Mouse (Mus musculus) lung, postnatal 14 days (tissue): ENCODE results near the gene Fam90a1b.
A peak's percentile ranks its signal among the peaks of the same experiment; 100 is the strongest.
"Not testable (repeated sequence)": the region's sequence is repeated elsewhere in the genome, so short reads cannot be mapped to it uniquely, and the experiment has no call there.

Source experiments
- DNase-seq: peaks from one replicate; pipeline ENCODE4 v3.0.0; 2021

Gene Fam90a1b

DNA sequence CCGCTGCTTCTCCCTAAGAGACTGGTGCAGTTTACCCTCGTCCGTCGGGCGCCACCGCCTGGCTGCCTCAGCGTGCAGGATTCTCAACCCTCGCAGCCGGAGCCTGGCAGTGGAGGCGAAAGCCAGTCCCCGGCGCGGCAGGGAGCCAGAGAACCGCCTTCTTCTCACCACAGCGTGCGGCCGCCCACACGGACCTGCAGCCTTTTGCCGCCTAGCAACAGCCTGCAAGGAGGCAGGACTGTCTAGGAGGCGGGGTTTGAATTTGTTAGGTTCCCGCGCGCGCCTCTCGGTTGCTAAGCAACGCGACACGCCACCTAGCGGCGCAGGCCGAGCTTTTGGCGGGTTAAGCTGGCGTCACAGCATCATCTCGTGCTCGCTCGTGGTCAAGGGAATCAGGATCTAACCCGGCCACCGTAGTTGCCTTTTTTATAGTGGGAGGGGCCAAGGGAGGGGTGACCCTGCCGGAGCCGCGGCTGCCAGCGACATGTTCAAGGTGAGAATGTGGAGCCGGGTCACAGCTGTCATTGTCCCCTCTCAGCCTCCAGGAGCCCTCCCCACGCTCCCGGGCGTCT, at the start of gene Fam90a1b, which contains the start of gene Apoo:
Gene Fam90a1b (minus strand): TSS at position 108 of the 572 bp plus-strand sequence.
Gene Apoo (plus strand): TSS at position 448 of the 572 bp plus-strand sequence.
- peak; percentile 93 for DNase-seq

DNA sequence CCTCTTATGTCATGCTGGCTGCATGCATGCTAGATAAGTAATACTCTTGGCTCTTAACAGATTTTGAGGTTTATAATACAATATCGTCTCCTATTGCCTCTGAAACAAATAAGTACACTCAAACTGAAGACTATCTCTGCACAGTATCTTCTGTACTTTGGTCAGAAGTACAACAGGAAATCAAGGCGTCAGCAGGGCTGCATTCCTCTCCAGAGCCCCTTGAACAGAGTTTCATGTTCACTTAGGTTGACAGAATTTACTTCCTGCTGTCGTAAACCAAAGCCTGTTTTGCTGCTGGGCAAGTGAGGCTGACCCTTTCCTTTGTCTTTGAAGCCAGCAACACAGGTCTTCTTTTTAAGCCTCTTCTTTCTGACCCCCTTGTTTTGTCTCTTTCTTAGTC, 42.4 kb upstream of the Fam90a1b start:
- DNase-seq, result no peak

DNA sequence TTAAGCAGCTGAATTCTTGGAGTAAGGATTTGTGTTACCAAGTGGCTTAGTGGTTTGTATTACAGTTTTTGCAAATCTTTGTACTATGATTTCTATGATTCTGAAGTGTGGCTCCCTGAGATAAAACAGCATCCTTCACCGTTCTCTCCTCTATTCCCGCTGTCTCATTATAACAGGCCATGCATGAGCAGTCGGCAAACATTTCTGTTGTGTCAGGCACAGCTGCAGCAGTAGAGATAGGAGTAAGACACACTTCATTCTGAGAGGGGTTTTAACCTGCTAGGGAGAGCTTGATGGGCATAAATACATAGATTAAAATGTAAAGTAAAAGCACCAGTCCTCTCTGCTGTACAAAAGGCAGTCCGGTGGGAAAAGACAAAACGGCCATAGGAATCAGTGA, 12.2 kb upstream of the Fam90a1b start:
- no peak for DNase-seq

DNA sequence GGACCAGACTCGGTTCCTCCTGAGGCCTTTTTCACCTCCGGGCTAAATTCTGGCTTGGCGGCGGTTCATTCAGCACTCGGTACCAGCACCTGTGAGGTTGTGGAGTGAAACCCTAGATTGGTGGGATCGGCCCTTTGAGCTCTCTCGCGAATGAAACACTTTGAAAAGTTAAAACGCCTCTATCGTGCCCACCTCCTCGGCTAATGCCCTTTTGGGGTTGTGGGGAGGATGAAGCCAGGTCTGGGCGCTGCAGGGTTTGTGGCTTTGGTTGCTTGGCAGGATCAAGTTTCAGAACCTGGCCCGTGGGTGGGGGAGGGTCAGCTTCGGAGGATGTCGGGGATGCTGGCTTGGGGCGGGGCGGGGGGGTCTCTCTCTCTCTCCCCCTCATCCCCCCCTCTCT, 671 bp upstream of the Fam90a1b start:
- DNase-seq, result peak; percentile 0

DNA sequence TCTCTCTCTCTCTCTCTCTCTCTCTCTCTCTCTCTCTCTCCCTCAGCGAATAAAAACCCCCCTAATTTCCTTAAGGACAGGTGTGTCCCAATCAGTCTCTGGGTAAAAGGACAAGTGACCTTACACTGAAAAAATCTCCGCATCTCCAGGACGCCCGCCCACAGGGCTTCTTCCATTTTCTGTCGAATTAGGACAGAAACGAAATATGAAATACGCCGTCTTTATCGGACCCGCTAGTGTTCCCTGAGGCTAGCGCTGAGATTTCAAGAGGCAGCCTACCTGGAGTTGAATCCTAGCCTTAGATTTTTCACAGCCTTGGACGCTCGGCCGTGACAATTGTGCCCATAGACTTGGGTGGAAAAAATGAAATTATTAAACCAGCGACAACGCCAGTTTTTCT, 548 bp downstream of the Fam90a1b start:
- DNase-seq, result peak; percentile 2

DNA sequence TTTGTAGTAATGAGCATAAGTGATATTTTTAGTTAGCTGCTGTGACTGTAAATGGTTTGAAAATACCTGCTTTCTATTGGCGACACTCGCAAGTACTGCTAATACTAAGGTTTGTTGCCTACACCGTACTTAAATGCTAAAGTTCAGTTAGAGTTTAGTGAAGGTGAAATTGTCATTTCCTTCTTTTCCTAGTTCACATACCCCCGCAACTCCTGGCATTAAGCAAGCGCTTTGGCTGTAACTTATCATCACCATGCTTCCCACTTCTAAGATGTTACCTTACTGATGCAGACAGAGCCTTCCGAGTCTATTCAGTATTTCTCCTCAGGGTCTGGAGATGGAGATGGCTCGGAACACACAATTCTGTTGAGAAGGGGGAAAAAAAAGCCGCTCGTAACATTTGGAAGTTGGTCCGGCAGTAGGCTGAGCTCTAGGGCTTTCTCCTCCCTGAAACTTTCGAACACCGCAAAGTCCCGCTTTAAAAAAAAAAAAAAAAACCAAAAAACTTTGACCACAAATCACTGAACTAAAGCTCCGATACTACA, 1.1 kb downstream of the Fam90a1b start:
- DNase-seq, result no peak

DNA sequence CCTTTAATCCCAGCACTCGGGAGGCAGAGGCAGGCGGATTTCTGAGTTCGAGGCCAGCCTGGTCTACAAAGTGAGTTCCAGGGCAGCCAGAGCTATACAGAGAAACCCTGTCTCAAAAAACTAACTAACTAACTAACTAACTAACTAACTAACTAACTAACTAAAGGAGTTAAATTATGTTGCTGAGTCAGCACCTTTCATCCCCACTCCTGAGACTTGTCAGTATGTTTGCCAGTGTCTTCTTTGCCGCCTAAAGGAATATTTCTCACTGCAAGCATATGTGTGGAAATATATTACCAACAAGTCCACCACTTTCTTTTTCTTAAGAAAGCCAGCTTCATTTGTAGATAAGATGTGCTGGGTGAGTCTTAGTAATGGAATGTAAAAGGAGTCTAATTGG, 22.9 kb downstream of the Fam90a1b start:
- not testable (repeated sequence) for DNase-seq

DNA sequence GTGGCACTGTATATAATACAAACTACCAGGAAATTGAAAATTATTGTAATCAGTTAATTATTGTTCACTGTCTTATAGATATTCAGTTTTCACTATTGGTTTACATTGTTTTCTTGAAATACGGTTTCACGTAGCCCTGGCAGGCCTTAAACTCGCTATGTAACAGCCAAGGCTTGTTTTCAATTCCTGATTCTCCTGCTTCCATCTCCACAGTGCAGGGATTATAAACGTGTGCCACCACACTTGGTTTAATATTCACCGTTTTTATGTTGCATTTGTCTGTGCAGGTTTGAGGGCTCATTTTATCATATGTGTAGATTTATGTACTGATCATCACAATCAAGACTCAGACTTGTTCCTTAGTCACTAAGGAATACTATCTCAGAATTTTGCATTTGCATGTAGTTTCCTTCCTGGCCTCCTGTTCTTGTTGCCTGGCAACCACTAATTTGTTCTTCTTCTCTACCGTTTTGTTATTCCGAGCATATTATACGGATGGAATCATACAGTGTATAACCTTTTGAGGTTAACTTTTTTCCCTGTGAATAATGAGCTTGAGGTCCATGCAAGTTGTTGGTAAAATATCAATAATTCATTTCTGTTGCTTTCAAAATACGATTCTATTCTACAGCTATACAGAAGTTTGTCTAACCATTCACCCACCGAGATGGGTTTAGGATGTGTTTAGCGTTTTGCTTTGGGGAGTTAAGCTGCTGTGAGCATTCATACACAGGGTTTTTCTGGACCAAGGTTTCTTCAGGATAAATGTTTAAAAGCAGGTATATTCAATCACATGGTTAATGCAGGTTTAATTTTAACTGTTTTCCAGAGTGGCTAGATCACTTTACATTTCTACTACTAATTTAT, 45.3 kb downstream of the Fam90a1b start:
- no peak for DNase-seq
